Mouse (Mus musculus) intestine, embryonic 16.5 days (tissue): ENCODE results near the gene Rabgef1. TPM values are rescaled to one million over a fixed set of nuclear protein-coding genes. Genes with fewer than 3 reads are reported as not detected.

ENCODE experiments used
- ATAC-seq: fragments of 200-750 bp; cut with Nextera tagmentation; 2 replicates; pipeline ENCODE4 v1.8.0; 2017; ENCODE audit warnings: moderate TSS enrichment, moderate library complexity
- H3K27ac ChIP-seq: fragments of 300-500 bp; sonication (generic); 2 replicates; pipeline ENCODE4 v1.5.1; 2014; ENCODE audit warnings: mild to moderate bottlenecking, low read length
- H3K27me3 ChIP-seq: fragments of 300-500 bp; sonication (generic); replicated peaks from 2 replicates; pipeline ENCODE4 v1.6.1; 2014; ENCODE audit warnings: low read length, control low read depth, mixed read lengths; ENCODE audit not compliant: control insufficient read depth, insufficient read depth
- H3K36me3 ChIP-seq: fragments of 300-500 bp; sonication (generic); 2 replicates; pipeline ENCODE4 v1.6.1; 2014; ENCODE audit warnings: low read length, control low read depth; ENCODE audit not compliant: control insufficient read depth, insufficient read depth
- H3K4me1 ChIP-seq: fragments of 300-500 bp; sonication (generic); 2 replicates; pipeline ENCODE4 v1.6.1; 2014; ENCODE audit warnings: low read length, control low read depth, mixed read lengths; ENCODE audit not compliant: control insufficient read depth, insufficient read depth
- H3K4me2 ChIP-seq: fragments of 300-500 bp; sonication (generic); 2 replicates; pipeline ENCODE4 v1.6.1; 2014; ENCODE audit warnings: low read depth, low read length, control low read depth
- H3K4me3 ChIP-seq: fragments of 300-500 bp; sonication (generic); 2 replicates; pipeline ENCODE4 v1.5.1; 2014; ENCODE audit warnings: mild to moderate bottlenecking, low read length
- H3K9ac ChIP-seq: fragments of 300-500 bp; sonication (generic); 2 replicates; pipeline ENCODE4 v1.6.1; 2014; ENCODE audit warnings: low read depth, low read length
- H3K9me3 ChIP-seq: fragments of 300-500 bp; sonication (generic); 2 replicates; pipeline ENCODE4 v1.6.1; 2016; ENCODE audit warnings: low read length, control low read depth; ENCODE audit not compliant: control insufficient read depth
- WGBS: fragments of 180-500 bp; shearing (Covaris S2); extraction: QIAGEN DNeasy Blood & Tissue Kit; methylation state at CpG from one replicate; pipeline ENCODE4 v1.1.7; 2014; 5-methylcytosine and 5-hydroxymethylcytosine counted together
- polyA plus RNA-seq: library from polyadenylated mRNA; unstranded; fragments of >200 nt; fragmentation: Nextera tagmentation; extraction: Ambion mirVana; gene quantifications from 2 replicates; pipeline ENCODE4 v1.2.1, GENCODE M21; 2015

Rabgef1 gene
- polyA plus RNA-seq, result 26.1 and 26.8 TPM in 2 replicates

- Histone ChIP-seq H3K9me3 (no peaks in the 10 kb centered on the region), H3K27me3 (no peaks in the 10 kb centered on the region), H3K4me3 (peak within 1 kb of the TSS; percentile 91), H3K36me3 (no peaks in the 10 kb centered on the region), H3K4me1 (peaks cover 13% of the 10 kb centered on the region), H3K4me2 (peak within 1 kb of the TSS; percentile 78), H3K27ac (peak within 1 kb of the TSS; percentile 93), H3K9ac (peak within 1 kb of the TSS; percentile 93)
- ATAC-seq, result peak; percentile 96
- WGBS, result under 1% methylated on average over 38 of the region's 62 CpGs
Observed at GRCm38 (mm10) chr5:130171423-130171954, at the start of gene Rabgef1. Gene Rabgef1, plus strand, starts transcription at chr5:130171798.

- WGBS, result 93% methylated on average over 2 of the region's 2 CpGs
Observed at GRCm38 (mm10) chr5:130122355-130122754, 49.2 kb upstream of the Rabgef1 start.

GRCm38 (mm10) chr5:130124271-130124670 lies 47.3 kb upstream of the Rabgef1 start:
- H3K27me3 ChIP-seq, result no peaks in the 10 kb centered on the region
- no peak overlapping the region for H3K27ac ChIP-seq
- no peak overlapping the region for H3K4me2 ChIP-seq
- no peaks in the 10 kb centered on the region for H3K9me3 ChIP-seq
- H3K4me3 ChIP-seq, result no peak overlapping the region
- no peak for ATAC-seq
- H3K4me1 ChIP-seq, result no peaks in the 10 kb centered on the region
- WGBS, result 75% methylated on average over 5 of the region's 5 CpGs
- no peak overlapping the region for H3K9ac ChIP-seq
- H3K36me3 ChIP-seq, result no peaks in the 10 kb centered on the region

More at GRCm38 (mm10) chr5:130122355-130122754, 49.2 kb upstream of the Rabgef1 start:
- Histone ChIP-seq H3K4me2 (no peak overlapping the region), H3K9me3 (no peaks in the 10 kb centered on the region), H3K4me1 (no peaks in the 10 kb centered on the region), H3K9ac (no peak overlapping the region), H3K27me3 (no peaks in the 10 kb centered on the region), H3K27ac (no peak overlapping the region), H3K36me3 (no peaks in the 10 kb centered on the region), H3K4me3 (no peak overlapping the region)
- ATAC-seq, result no peak

- no peak overlapping the region for H3K9ac ChIP-seq
- no peak overlapping the region for H3K4me3 ChIP-seq
- no peak overlapping the region for H3K27ac ChIP-seq
- no peak for ATAC-seq
- WGBS, result 70% methylated on average over 10 of the region's 11 CpGs
- H3K36me3 ChIP-seq, result no peaks in the 10 kb centered on the region
- H3K27me3 ChIP-seq, result no peaks in the 10 kb centered on the region
- H3K4me2 ChIP-seq, result no peak overlapping the region
- no peaks in the 10 kb centered on the region for H3K4me1 ChIP-seq
- H3K9me3 ChIP-seq, result no peaks in the 10 kb centered on the region
Observed at GRCm38 (mm10) chr5:130128686-130129523, 42.7 kb upstream of the Rabgef1 start.

- Histone ChIP-seq H3K4me2 (no peak overlapping the region), H3K4me3 (no peak overlapping the region), H3K4me1 (no peaks in the 10 kb centered on the region), H3K9ac (no peak overlapping the region), H3K36me3 (no peaks in the 10 kb centered on the region), H3K9me3 (no peaks in the 10 kb centered on the region), H3K27me3 (no peaks in the 10 kb centered on the region), H3K27ac (no peak overlapping the region)
- ATAC-seq, result no peak
- 79% methylated on average over 5 of the region's 5 CpGs for WGBS
Observed at GRCm38 (mm10) chr5:130129524-130129793, 42.1 kb upstream of the Rabgef1 start.

GRCm38 (mm10) chr5:130136597-130136996 lies 35.0 kb upstream of the Rabgef1 start:
- Histone ChIP-seq H3K4me1 (no peaks in the 10 kb centered on the region), H3K9me3 (no peaks in the 10 kb centered on the region), H3K4me3 (no peak overlapping the region), H3K4me2 (no peak overlapping the region), H3K36me3 (no peaks in the 10 kb centered on the region), H3K27me3 (no peaks in the 10 kb centered on the region), H3K9ac (no peak overlapping the region), H3K27ac (no peak overlapping the region)
- no peak for ATAC-seq
- WGBS, result 92% methylated on average over 13 of the region's 13 CpGs

GRCm38 (mm10) chr5:130139393-130139792 lies 32.2 kb upstream of the Rabgef1 start:
- H3K36me3 ChIP-seq, result no peaks in the 10 kb centered on the region
- H3K27ac ChIP-seq, result no peak overlapping the region
- H3K9me3 ChIP-seq, result no peaks in the 10 kb centered on the region
- no peak overlapping the region for H3K4me3 ChIP-seq
- no peaks in the 10 kb centered on the region for H3K27me3 ChIP-seq
- 23% methylated on average over 8 of the region's 8 CpGs for WGBS
- no peak overlapping the region for H3K9ac ChIP-seq
- H3K4me1 ChIP-seq, result peaks cover 6% of the 10 kb centered on the region; the same call in 1 of the 2 replicates
- H3K4me2 ChIP-seq, result no peak overlapping the region
- no peak for ATAC-seq

- H3K36me3 ChIP-seq, result no peaks in the 10 kb centered on the region
- no peaks in the 10 kb centered on the region for H3K27me3 ChIP-seq
- 83% methylated on average over 5 of the region's 5 CpGs for WGBS
- H3K27ac ChIP-seq, result no peak overlapping the region
- H3K4me3 ChIP-seq, result no peak overlapping the region
- no peaks in the 10 kb centered on the region for H3K9me3 ChIP-seq
- no peak for ATAC-seq
- peaks cover 11% of the 10 kb centered on the region for H3K4me1 ChIP-seq
- no peak overlapping the region for H3K4me2 ChIP-seq
- H3K9ac ChIP-seq, result no peak overlapping the region
Observed at GRCm38 (mm10) chr5:130141138-130141537, 30.5 kb upstream of the Rabgef1 start.

GRCm38 (mm10) chr5:130142041-130142440 lies 29.6 kb upstream of the Rabgef1 start:
- H3K9ac ChIP-seq, result no peak overlapping the region
- no peaks in the 10 kb centered on the region for H3K9me3 ChIP-seq
- H3K4me1 ChIP-seq, result peaks cover 11% of the 10 kb centered on the region
- 41% methylated on average over 4 of the region's 4 CpGs for WGBS
- H3K27me3 ChIP-seq, result no peaks in the 10 kb centered on the region
- H3K4me2 ChIP-seq, result no peak overlapping the region
- no peak for ATAC-seq
- no peaks in the 10 kb centered on the region for H3K36me3 ChIP-seq
- H3K27ac ChIP-seq, result 0 out of 2 replicates have a peak overlapping the region, but pooled peaks have one; percentile 19
- H3K4me3 ChIP-seq, result no peak overlapping the region
